Mouse (Mus musculus) liver, adult (tissue): ENCODE results near the gene Srsf3.

Experiments used
- GATA4 ChIP-seq: IDR thresholded peaks from 2 replicates; pipeline ENCODE4 v1.6.1; 2014; ENCODE audit warnings: mild to moderate bottlenecking, low read length; ENCODE audit not compliant: insufficient replicate concordance

Srsf3 gene

DNA sequence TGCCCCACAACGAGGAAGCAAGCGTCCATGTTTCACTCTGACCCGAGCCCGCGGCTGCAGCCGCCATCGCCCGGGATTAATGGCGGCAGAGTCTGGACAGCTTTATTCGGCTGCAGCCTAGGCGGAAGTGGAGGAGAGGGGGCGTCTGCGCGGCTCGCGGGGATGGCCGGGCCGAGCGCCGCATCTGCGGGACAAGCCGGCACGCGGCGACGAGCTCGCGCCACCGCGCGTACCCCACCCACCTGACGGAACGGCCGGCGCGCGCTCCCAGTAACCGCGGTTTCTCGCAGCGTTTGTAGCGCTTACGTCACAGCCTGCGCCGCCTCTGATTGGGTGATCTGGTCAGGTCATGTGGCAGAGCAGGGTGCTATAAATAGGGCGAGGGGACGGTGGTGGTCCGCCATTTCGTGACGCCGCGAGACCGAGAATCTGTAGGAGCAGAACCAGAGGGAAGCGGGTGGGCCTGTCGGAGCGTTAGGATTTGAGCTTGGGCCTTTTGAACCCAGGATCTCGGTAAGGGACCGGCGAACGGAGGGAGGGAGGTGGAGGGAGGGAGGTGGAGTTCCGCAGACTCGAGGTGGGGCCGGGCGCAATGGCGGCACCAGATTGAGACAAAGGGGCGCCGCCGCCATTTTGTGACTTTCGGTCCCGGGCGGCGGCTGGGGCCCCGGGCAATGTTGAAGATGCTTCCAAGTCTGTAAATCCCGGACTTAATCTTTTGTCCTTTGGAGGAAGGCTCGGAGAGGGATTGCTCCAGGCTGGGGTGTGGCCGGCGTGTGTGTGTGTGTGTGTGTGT lies at the start of gene Srsf3:
Gene Srsf3, plus strand, starts transcription at position 355 of the 796 bp plus-strand sequence.
- TF ChIP-seq GATA4 = no peak; the same call in 1 of the 2 replicates

DNA sequence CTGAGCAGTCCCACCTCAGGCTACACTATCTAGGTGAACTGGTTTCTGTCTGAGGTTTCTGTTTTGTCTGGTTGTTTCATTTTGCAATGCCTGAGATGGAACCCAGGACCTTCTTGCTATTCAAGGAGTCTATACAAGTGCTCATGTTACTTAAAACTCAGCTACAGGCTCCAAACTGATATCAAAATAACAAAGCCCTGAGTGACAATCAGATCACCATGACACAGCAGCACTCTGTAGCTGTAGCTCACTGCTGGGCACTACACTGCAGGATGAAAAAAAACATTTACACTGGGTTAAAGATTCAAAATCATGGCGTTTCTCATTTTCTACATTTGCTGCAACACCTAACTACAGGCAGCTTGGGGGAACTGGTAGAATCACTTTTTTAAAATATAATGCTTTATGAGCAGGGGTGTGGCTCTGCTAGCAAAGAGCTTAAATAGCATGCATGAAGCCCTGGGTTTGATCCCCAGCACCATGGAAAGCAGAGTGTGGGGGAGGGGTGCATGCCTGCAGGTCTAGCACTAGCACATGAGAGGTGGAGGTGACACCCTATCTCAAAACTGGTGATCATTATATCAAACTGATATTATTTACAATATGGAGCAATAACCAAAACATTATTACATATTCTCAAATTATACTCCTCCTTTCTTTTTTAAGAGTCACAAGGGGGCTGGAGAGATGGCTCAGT lies 47.6 kb upstream of the Srsf3 start:
- TF ChIP-seq GATA4 = no peak

DNA sequence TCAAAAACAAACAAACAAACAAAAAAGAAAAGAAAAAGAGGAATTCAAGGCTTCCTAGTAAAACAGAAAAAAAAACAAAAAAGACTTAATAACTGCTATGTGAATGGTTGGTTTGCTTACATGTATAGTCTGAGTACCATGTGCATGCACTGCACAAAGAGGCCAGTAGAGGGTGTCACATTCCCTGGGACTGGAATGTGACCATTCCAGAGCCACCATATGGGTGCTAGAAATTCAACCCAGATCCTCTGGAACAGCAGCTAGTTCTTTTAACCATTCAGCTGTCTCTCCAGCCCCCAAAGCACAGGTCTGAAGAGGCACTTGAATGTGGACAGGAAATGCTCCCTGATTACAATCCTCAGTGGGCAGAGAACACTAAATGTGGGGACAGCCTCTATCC lies 45.6 kb upstream of the Srsf3 start:
- no peak for TF ChIP-seq GATA4

DNA sequence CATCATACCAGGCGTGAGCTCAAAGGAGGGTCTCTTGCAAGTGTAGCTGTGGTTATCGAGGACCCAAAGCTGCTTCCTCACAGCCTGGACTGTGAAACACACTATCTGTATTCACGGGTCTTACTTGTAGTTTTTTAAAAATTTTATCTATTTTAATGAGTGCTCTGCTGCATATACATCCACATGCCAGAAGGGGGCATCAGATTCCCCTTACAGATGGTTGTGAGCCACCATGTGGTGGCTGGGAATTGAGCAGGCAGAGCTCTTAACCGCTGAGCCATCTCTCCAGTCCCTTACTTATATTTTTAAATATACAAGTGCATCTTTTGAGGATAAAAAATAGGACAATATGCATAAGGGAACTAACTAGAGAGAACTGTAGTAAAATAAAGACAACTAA lies 44.7 kb upstream of the Srsf3 start:
- no peak for TF ChIP-seq GATA4

DNA sequence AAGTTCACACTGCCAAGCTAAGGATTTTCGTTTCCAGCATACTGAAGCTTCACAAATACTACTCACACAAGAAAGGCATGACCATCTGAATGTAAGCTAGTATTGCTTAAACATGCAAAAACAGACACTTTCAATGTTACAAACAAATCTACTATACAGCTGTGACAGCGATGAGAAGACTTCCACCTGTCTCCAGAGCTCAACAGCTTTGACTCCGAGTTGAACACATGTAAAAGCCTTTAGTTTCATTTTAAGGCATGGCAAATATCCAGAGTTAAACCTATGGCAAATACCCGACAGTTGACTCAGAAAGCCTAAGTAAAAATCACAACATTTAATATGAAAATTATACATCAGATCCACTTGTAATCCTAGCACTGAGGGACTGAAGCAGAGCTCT lies 44.1 kb upstream of the Srsf3 start:
- TF ChIP-seq GATA4 = no peak

DNA sequence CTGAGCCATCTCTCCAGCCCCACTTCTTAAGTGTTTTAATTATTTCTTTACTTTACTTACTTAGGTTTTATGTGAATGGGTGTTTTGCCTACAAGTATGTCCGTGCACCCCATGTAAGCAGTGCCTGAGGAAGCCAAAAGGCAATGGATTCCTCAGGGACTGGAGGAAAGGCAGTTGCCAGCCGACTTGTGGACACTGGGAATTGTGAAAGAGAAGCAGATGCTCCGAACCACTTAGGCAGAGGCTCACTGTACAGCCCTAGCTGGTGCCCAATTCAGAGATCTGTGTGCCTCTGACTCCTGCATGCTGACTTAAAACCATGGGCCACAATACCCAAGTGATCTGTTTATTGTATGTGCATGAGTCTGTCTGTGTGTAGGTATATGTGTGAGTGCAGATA lies 43.4 kb upstream of the Srsf3 start:
- TF ChIP-seq GATA4 = no peak

DNA sequence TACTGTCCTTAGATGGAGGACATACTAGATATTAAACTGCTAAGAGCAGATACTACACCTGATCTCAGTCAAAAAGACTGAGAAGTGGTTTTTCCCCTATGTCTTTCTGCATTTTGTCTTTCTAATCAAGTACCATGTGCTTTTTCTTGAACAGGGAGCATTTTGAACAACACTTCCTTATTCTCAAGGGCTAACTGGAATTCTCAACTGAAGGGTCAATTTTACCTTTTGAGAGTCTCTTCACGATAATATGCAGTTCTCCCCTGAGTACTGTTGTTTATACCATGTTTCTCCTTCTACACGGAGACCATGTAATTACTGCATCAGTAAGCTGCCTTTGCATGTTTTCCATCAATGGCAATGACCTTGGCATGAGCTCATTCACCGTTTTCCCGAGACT lies 42.4 kb upstream of the Srsf3 start:
- TF ChIP-seq GATA4 = no peak

DNA sequence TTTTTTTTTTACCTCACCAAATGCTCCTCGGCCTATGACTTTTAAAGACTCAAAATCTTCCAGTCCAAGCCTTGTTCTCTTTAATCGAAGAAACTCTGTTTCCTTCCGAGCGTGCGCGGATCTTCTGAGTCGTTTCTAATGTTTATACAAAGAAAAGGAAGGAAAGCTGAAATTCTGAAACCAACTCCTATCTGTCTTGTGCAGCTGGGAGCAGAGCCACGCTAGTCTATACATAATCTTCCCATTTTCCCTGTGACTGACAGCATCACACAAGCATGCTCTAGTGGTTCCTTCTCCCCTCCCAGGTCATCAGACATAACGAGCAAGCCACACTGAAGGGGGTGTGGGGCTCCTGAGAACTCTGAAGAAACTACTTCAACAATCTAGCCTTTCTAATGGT lies 41.1 kb upstream of the Srsf3 start:
- no peak for TF ChIP-seq GATA4

DNA sequence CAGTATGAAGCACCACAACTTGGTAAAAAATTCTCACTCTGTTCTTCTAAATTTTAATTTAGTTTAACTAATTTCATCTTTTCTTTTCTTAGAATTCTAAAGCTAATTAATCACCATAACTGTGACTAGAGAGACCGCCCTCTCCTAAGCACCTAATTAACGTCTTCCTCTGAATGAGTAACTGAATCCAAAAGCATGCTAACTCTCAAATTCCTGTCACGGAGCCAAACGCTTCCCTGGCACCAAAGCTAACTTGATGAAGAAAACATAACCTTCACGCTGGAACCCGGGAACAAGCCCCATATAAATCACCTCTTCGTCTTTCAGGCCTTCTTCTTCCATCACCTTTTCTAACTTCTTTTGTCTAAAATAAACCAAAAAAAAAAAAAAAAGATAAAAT lies 40.3 kb upstream of the Srsf3 start:
- no peak for TF ChIP-seq GATA4

DNA sequence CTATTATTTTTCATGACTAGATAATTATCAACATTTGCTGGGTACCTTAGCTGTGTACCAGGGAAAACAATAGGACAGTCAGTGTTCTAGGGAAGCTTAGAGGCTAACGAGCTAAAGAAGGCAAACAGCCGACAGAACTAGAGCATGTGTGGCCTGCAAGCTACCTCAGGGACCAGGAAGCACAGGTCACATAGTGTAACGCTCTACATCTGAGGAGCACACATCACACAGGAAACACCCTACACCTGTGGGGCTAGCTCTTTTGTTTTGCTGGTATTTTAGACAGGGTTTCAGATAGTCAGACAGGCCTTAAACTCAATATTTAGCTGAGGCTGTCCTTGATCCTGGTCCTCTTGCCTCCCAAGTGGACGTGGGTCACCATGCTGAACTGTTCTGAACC lies 37.8 kb upstream of the Srsf3 start:
- no peak for TF ChIP-seq GATA4

DNA sequence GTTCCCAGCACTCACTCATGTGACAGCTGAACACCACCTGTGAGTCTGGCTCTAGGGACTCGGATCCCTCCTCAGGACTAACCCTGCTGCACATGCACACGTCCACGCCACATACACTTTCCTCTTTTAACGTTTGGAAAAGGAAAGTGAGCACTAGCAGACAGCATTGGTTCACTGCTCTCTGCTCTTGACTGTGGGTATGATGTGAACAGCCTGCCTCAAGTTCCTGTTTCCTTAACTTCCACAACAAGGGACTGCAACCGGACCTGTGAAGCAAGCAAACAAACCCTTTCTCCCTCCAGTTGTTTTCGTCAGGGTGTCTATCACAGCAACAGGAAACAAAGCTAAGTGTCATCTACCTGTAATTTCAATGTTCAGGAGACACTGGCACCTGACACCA lies 32.0 kb upstream of the Srsf3 start:
- TF ChIP-seq GATA4 = no peak

DNA sequence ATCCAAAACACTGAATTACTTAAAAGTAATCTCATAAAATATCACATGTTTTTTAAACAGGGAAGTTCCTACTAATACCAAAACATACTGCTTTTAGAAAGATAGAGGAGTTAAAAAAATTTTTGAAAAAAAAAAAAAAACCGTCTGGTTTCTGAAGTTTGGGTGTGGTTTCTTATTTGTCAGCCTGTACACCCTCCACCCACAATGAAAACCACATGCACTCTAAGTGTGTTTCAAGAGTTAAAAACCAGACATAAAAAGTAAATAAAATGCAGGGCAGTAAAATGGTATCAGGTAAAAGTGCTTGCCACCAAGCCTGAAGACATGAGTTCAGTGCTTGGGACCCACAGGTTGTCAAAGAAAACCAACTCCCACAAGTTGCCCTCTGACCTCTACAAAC lies 28.7 kb upstream of the Srsf3 start:
- no peak for TF ChIP-seq GATA4

DNA sequence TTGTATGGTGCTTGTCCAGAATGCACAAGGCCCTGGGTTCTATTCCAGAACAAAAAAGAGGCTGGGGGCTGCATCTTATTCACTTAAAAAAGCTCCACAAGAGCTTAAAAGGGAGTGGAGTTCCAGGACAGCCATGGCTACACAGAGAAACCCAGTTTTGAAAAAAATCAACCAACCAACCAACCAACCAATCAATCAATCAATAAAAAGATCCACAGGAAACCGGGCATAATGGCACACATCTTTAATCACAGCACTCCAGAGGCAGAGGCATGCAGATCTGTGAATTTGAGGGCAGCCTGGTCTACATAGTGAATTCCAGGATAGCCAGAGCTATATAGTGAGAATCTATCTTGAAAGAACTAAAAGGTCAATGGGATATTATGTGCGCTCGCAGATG lies 27.4 kb upstream of the Srsf3 start:
- no peak for TF ChIP-seq GATA4

DNA sequence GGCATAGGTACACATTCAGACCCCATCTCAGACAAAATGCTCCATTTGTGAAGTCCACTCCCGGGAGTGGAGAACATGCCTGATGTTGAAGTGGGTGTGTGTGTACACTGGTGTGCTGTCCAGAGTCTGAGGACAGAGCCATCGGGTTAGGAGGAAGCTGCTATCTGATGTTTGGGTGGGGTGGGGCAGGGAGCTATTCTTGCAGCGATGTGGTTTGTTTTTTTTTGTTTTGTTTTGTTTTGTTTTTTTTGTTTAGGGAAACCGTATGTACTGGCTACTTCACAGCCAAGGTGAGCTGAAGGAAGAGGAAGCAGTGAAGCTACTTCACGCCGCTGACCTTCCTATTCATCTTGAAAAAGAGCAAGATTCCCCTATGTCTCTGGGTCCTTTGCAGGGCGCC lies 25.6 kb upstream of the Srsf3 start:
- no peak; the same call in 1 of the 2 replicates for TF ChIP-seq GATA4

DNA sequence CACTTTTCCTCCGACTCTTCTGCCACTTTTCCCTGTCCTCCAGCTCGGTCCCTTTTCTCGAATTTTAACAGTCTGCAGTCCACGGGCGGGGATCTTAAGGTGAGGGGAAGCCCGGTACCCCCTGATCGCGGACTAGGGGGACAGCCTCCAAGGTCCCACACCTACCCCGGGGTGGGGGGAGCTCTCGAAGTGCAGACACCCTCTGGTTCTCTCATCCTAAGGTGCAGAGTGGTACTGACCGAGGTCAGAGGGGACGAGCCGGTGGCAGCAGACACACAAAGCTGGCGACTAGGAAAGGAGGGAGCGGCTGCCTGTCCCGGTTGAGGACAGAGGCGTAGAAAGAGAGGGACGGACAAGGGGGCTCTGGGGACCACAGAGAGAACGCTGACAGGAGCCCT lies 25.2 kb upstream of the Srsf3 start:
- no peak for TF ChIP-seq GATA4

DNA sequence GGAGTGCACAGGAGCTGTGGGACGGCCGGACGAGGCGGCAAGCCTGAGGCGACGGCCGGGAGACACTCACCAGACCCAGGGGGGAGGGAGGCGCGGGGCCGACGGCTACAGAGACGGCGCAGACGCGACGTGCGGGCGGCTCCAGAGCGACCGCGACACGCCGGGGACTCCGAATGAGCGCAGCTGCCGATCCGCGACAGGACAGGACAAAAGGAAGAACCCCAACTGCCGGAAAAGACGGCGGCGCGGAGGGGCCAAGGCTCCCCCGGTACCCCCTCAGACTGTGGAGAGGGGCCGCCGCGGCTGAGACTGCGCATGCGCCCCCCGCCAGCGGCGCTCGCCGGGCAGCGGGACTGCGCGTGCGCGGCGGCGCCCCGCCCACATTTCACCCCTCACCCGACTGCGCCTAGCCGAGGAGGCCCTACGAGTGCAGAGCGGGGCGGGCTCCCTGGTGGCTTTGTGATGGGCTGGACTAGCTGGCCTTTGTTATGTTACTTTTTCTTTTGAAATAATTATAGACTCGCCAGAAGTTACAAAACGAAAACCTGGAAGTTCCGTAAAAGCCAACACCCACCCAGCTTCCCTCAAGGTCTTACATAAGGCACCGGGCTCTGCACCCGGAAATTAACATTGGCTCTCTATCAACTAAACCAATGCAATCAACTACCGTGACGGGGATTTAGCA lies 24.6 kb upstream of the Srsf3 start, which contains the start of gene Stk38:
Gene Stk38, minus strand, starts transcription at position 355 of the 685 bp plus-strand sequence.
- no peak; the same call in 1 of the 2 replicates for TF ChIP-seq GATA4
